Mouse (Mus musculus): Measurements from ENCODE around the gene Myog.

Gene Myog

GRCm38 (mm10) chr1:134320691-134321301 lies 31.0 kb downstream of the Myog start:
- no peak for DNase-seq (ENCODE audit: low read depth in 2 of 2, low spot score in 2 of 2)

- no peak for DNase-seq (ENCODE audit: low read depth in 2 of 2, low spot score in 2 of 2)
Observed at GRCm38 (mm10) chr1:134322591-134322990, 32.8 kb downstream of the Myog start.

GRCm38 (mm10) chr1:134326841-134327346 lies 37.1 kb downstream of the Myog start:
- DNase-seq (ENCODE audit: low read depth in 2 of 2, low spot score in 2 of 2): no peak

GRCm38 (mm10) chr1:134331879-134332635 lies 42.3 kb downstream of the Myog start:
- DNase-seq (ENCODE audit: low read depth in 2 of 2, low spot score in 2 of 2): peak; percentile 48 to 68

GRCm38 (mm10) chr1:134332770-134333271 lies 43.0 kb downstream of the Myog start, which contains the start of gene Ppfia4:
Gene Ppfia4, minus strand, starts transcription at chr1:134332928.
- DNase-seq (ENCODE audit: low read depth in 2 of 2, low spot score in 2 of 2): no peak

GRCm38 (mm10) chr1:134333371-134334110 lies 43.8 kb downstream of the Myog start:
- no peak for DNase-seq (ENCODE audit: low read depth in 2 of 2, low spot score in 2 of 2)

GRCm38 (mm10) chr1:134334111-134334827 lies 44.5 kb downstream of the Myog start:
- DNase-seq (ENCODE audit: low read depth in 2 of 2, low spot score in 2 of 2): no peak

GRCm38 (mm10) chr1:134335211-134335923 lies 45.6 kb downstream of the Myog start:
- DNase-seq (ENCODE audit: low read depth in 2 of 2, low spot score in 2 of 2): no peak

- DNase-seq (ENCODE audit: low read depth in 2 of 2, low spot score in 2 of 2): no peak
Observed at GRCm38 (mm10) chr1:134335924-134336810, 46.4 kb downstream of the Myog start.

GRCm38 (mm10) chr1:134336958-134337710 lies 47.3 kb downstream of the Myog start:
- no peak for DNase-seq (ENCODE audit: low read depth in 2 of 2, low spot score in 2 of 2)

GRCm38 (mm10) chr1:134339162-134339561 lies 49.4 kb downstream of the Myog start:
- no peak for DNase-seq (ENCODE audit: low read depth in 2 of 2, low spot score in 2 of 2)

- no peak for DNase-seq (ENCODE audit: low read depth in 2 of 2, low spot score in 2 of 2)
Observed at GRCm38 (mm10) chr1:134339757-134340619, 50.2 kb downstream of the Myog start.

- DNase-seq (ENCODE audit: low read depth in 2 of 2, low spot score in 2 of 2): no peak
Observed at GRCm38 (mm10) chr1:134341641-134342277, 52.0 kb downstream of the Myog start.
